1 mouse cellular context compared by ENCODE assay signal in genomic region chr16:38374379-38375140, GRCm38 (mm10).
TF ChIP-seq lines count a peak whose summit lies in the region.

No protein-coding gene starts in this region.

TF ChIP-seq in MEL, 35 proteins besides CTCF, POLR2A, EP300 and RAD21:
- TF ChIP-seq GATA1 (IDR thresholded peaks at IDR 0.05; ENCODE audit: low read depth, low read length): 0 out of 2 replicates have a peak, but pooled peaks have one; percentile 2
- no peak for TF ChIP-seq CHD1 (IDR thresholded peaks at IDR 0.05; ENCODE audit: low read depth, low read length)
- no peak; the same call in 1 of the 2 replicates for TF ChIP-seq SMC3 (IDR thresholded peaks at IDR 0.05; ENCODE audit: low read depth, low read length)
- peak; percentile 84; the same call in 1 of the 2 replicates for TF ChIP-seq MAX (IDR thresholded peaks at IDR 0.05; ENCODE audit: low read length)
- TF ChIP-seq TCF12 (IDR thresholded peaks at IDR 0.05; ENCODE audit: low read depth, low read length): peak; percentile 34; the same call in 1 of the 2 replicates
- peak; percentile 85 for TF ChIP-seq POLR2AphosphoS2 (IDR thresholded peaks at IDR 0.05; ENCODE audit: low read length)
- peak; percentile 78 for TF ChIP-seq MXI1 (IDR thresholded peaks at IDR 0.05; ENCODE audit: low read depth, low read length)
- no peak for TF ChIP-seq HCFC1 (IDR thresholded peaks at IDR 0.05; ENCODE audit: low read depth, low read length)
- no peak for TF ChIP-seq MYB (IDR thresholded peaks at IDR 0.05; ENCODE audit: low read depth, low read length)
- TF ChIP-seq CHD2 (IDR thresholded peaks at IDR 0.05; ENCODE audit: low read length): no peak
- no peak for TF ChIP-seq UBTF (IDR thresholded peaks at IDR 0.05; ENCODE audit: borderline replicate concordance, insufficient read depth, low read depth, low read length)
- no peak for TF ChIP-seq POLR2AphosphoS5 (IDR thresholded peaks at IDR 0.05; ENCODE audit: borderline replicate concordance, low read depth, low read length)
- no peak; the same call in 1 of the 2 replicates for TF ChIP-seq MYC (IDR thresholded peaks at IDR 0.05; ENCODE audit: low read depth, low read length)
- TF ChIP-seq NELFE (IDR thresholded peaks at IDR 0.05; ENCODE audit: low read depth, low read length): peak; percentile 65
- TF ChIP-seq SIN3A (IDR thresholded peaks at IDR 0.05; ENCODE audit: low read length): peak; percentile 70; the same call in 1 of the 2 replicates
- TF ChIP-seq RCOR1 (IDR thresholded peaks at IDR 0.05; ENCODE audit: low read depth, low read length): peak; percentile 15; the same call in 1 of the 2 replicates
- TF ChIP-seq TBP (IDR thresholded peaks at IDR 0.05; ENCODE audit: low read depth, low read length): peak; percentile 83
- TF ChIP-seq TAL1 (IDR thresholded peaks at IDR 0.05; ENCODE audit: low read length): no peak
- peak; percentile 51 for TF ChIP-seq ETS1 (IDR thresholded peaks at IDR 0.05; ENCODE audit: low read depth, low read length)
- TF ChIP-seq ZMIZ1 (IDR thresholded peaks at IDR 0.05; ENCODE audit: low read depth, low read length): peak; percentile 83
